Mouse (Mus musculus): Measurements from ENCODE around the gene Trib2. TPM values are rescaled to one million over a fixed set of nuclear protein-coding genes. Genes with fewer than 3 reads are reported as not detected.

Trib2 gene
- polyA plus RNA-seq, 1 experiment from 2014 or later: 2.3 TPM

- Histone ChIP-seq H3K4me2 (no peak overlapping the region), H3K9ac (no peak overlapping the region), H3K4me3 (replicated peaks) (no peak overlapping the region), H3K9me3 (replicated peaks) (no peaks in the 10 kb centered on the region), H3K27ac (replicated peaks) (no peak overlapping the region), H3K36me3 (replicated peaks) (no peaks in the 10 kb centered on the region), H3K4me1 (replicated peaks) (no peaks in the 10 kb centered on the region), H3K27me3 (no peaks in the 10 kb centered on the region)
- 73% methylated on average over 7 of the region's 7 CpGs for WGBS (ENCODE audit: insufficient replicate concordance)
- ATAC-seq (ENCODE audit: insufficient read depth): no peak
Observed at GRCm38 (mm10) chr12:15832674-15833052, 15.9 kb upstream of the Trib2 start.

DNA sequence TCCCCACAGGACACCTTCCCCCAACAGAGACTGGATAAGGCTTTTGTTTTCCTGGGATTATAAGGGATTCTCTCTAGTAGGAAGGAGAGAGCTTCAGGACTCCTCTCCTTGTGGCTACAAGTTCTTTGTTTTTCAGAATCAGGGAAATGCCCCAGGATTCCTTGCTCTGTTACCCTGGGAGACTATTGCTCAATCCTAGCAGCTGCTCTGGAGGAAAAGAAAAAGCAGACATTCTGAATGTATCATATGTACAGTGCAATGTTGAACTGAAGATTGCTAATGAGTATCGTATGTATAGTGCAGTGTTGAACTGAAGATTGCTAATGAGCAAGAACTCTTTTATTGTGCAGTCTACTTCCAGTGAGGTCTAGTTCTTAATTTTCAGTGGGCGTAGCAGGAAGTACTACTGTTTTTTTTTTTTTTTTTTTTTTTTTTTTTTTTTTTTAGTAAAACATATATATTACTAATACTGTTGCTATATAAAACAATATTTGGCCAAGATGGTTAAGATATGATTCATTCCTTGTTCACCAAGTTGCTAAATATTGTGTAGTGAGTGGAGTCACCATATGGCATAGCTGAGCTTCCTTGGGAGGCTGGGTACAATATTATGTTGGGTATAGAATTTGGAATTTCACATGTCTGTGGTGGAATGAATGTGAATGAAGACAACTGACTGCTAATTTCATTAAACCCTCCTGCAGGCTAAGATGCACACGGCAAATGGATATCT, 15.4 kb upstream of the Trib2 start:
- no peaks in the 10 kb centered on the region for H3K4me1 ChIP-seq (replicated peaks)
- 72% methylated on average over 3 of the region's 3 CpGs for WGBS (ENCODE audit: insufficient replicate concordance)
- H3K27ac ChIP-seq (replicated peaks): no peak overlapping the region
- H3K4me2 ChIP-seq: no peak overlapping the region
- no peak for ATAC-seq (ENCODE audit: insufficient read depth)
- no peak overlapping the region for H3K9ac ChIP-seq
- no peaks in the 10 kb centered on the region for H3K27me3 ChIP-seq
- no peak overlapping the region for H3K4me3 ChIP-seq (replicated peaks)
- H3K36me3 ChIP-seq (replicated peaks): no peaks in the 10 kb centered on the region
- H3K9me3 ChIP-seq (replicated peaks): no peaks in the 10 kb centered on the region

GRCm38 (mm10) chr12:15830750-15831149, 14.0 kb upstream of the Trib2 start:
- Histone ChIP-seq H3K4me3 (replicated peaks) (no peak overlapping the region), H3K4me1 (replicated peaks) (no peaks in the 10 kb centered on the region), H3K4me2 (no peak overlapping the region), H3K9me3 (replicated peaks) (no peaks in the 10 kb centered on the region), H3K9ac (no peak overlapping the region), H3K36me3 (replicated peaks) (no peaks in the 10 kb centered on the region), H3K27me3 (no peaks in the 10 kb centered on the region), H3K27ac (replicated peaks) (no peak overlapping the region)
- no peak for ATAC-seq (ENCODE audit: insufficient read depth)
- WGBS (ENCODE audit: insufficient replicate concordance): 63% methylated on average over 3 of the region's 3 CpGs

GRCm38 (mm10) chr12:15828815-15829398, 12.2 kb upstream of the Trib2 start:
- 24% methylated on average over 2 of the region's 2 CpGs for WGBS (ENCODE audit: insufficient replicate concordance)
- no peak overlapping the region for H3K4me2 ChIP-seq

DNA sequence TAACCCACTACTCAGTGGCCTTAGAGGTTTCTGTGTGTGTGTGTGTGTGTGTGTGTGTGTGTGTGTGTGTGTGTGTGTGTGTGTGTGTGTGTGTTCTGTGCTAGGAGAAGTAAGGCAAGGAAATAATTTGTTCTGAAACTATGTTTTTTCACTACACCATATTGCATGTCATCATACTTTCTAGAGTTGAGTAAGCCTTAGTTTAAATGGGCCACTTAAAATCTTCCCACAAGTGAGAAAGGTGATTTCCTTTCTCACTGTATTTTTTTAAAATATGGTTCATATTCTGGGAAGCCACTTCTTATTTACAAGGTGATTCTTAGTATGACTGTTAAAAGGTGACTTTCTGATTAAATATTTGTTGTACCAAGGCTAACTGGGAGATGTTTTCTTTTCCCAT, 4.3 kb upstream of the Trib2 start:
- no peaks in the 10 kb centered on the region for H3K9me3 ChIP-seq (replicated peaks)
- no peak overlapping the region for H3K4me2 ChIP-seq
- H3K4me1 ChIP-seq (replicated peaks): peaks cover 11% of the 10 kb centered on the region
- no peak for ATAC-seq (ENCODE audit: insufficient read depth)
- no peak overlapping the region for H3K27ac ChIP-seq (replicated peaks)
- H3K4me3 ChIP-seq (replicated peaks): no peak overlapping the region
- no peaks in the 10 kb centered on the region for H3K36me3 ChIP-seq (replicated peaks)
- H3K9ac ChIP-seq: no peak overlapping the region
- H3K27me3 ChIP-seq: peaks cover 21% of the 10 kb centered on the region

More at GRCm38 (mm10) chr12:15828815-15829398, 12.2 kb upstream of the Trib2 start:
- no peak overlapping the region for H3K9ac ChIP-seq
- H3K4me1 ChIP-seq (replicated peaks): no peaks in the 10 kb centered on the region
- H3K9me3 ChIP-seq (replicated peaks): no peaks in the 10 kb centered on the region
- H3K4me3 ChIP-seq (replicated peaks): no peak overlapping the region
- H3K27me3 ChIP-seq: no peaks in the 10 kb centered on the region
- ATAC-seq (ENCODE audit: insufficient read depth): no peak
- H3K27ac ChIP-seq (replicated peaks): no peak overlapping the region
- no peaks in the 10 kb centered on the region for H3K36me3 ChIP-seq (replicated peaks)

- H3K4me2 ChIP-seq: peak overlapping the region; percentile 85
- no peak for ATAC-seq (ENCODE audit: insufficient read depth)
- no peak overlapping the region for H3K27ac ChIP-seq (replicated peaks)
- H3K4me1 ChIP-seq (replicated peaks): peaks cover 20% of the 10 kb centered on the region
- H3K9ac ChIP-seq: no peak overlapping the region
- H3K27me3 ChIP-seq: peaks cover 52% of the 10 kb centered on the region
- H3K4me3 ChIP-seq (replicated peaks): peak overlapping the region; percentile 63
- H3K36me3 ChIP-seq (replicated peaks): no peaks in the 10 kb centered on the region
- 40% methylated on average over 4 of the region's 4 CpGs for WGBS (ENCODE audit: insufficient replicate concordance)
- no peaks in the 10 kb centered on the region for H3K9me3 ChIP-seq (replicated peaks)
Observed at GRCm38 (mm10) chr12:15817365-15817764, 643 bp upstream of the Trib2 start.

- Histone ChIP-seq H3K27ac (replicated peaks) (peak overlapping the region; percentile 45; the same call in 1 of the 2 replicates), H3K9me3 (replicated peaks) (no peaks in the 10 kb centered on the region), H3K4me1 (replicated peaks) (peaks cover 20% of the 10 kb centered on the region), H3K9ac (no peak overlapping the region), H3K27me3 (peaks cover 52% of the 10 kb centered on the region), H3K4me2 (peak overlapping the region; percentile 85), H3K36me3 (replicated peaks) (no peaks in the 10 kb centered on the region), H3K4me3 (replicated peaks) (peak overlapping the region; percentile 63)
- no peak for ATAC-seq (ENCODE audit: insufficient read depth)
- WGBS (ENCODE audit: insufficient replicate concordance): under 1% methylated on average over 23 of the region's 23 CpGs
Observed at GRCm38 (mm10) chr12:15816254-15816605, 492 bp downstream of the Trib2 start.

GRCm38 (mm10) chr12:15815576-15816253, 1.0 kb downstream of the Trib2 start:
- no peaks in the 10 kb centered on the region for H3K9me3 ChIP-seq (replicated peaks)
- H3K9ac ChIP-seq: peak overlapping the region; percentile 49
- peak overlapping the region; percentile 85 for H3K4me2 ChIP-seq
- H3K27ac ChIP-seq (replicated peaks): peak overlapping the region; percentile 45
- no peak for ATAC-seq (ENCODE audit: insufficient read depth)
- H3K4me1 ChIP-seq (replicated peaks): peaks cover 20% of the 10 kb centered on the region
- H3K36me3 ChIP-seq (replicated peaks): no peaks in the 10 kb centered on the region
- WGBS (ENCODE audit: insufficient replicate concordance): under 1% methylated on average over 49 of the region's 49 CpGs
- H3K27me3 ChIP-seq: peaks cover 52% of the 10 kb centered on the region
- H3K4me3 ChIP-seq (replicated peaks): peak overlapping the region; percentile 63

DNA sequence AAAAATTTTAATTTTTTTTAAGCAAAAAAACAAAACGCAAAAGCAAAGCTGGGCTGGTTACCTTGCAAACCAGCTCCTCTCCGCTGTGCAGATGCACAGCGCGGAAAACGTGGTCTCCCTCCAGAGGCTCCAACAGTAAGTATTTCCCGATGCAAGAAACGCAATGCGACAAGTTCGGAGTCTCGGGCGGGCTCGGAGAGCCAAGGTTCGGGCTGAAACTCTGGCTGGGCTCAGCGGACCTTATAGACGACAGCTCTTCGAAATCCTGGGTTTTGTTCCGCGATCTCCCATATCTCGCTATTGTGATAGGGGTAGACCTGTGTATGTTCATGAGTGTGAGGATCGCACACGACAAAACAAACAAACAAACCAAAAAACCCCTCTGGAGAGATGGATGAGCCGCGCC, 1.5 kb downstream of the Trib2 start:
- Histone ChIP-seq H3K27ac (replicated peaks) (no peak overlapping the region), H3K4me3 (replicated peaks) (peak overlapping the region; percentile 63), H3K4me2 (peak overlapping the region; percentile 85), H3K9me3 (replicated peaks) (no peaks in the 10 kb centered on the region), H3K27me3 (peaks cover 52% of the 10 kb centered on the region), H3K9ac (peak overlapping the region; percentile 49; the same call in 1 of the 2 replicates), H3K4me1 (replicated peaks) (peaks cover 20% of the 10 kb centered on the region), H3K36me3 (replicated peaks) (no peaks in the 10 kb centered on the region)
- WGBS (ENCODE audit: insufficient replicate concordance): under 1% methylated on average over 23 of the region's 23 CpGs
- no peak for ATAC-seq (ENCODE audit: insufficient read depth)

DNA sequence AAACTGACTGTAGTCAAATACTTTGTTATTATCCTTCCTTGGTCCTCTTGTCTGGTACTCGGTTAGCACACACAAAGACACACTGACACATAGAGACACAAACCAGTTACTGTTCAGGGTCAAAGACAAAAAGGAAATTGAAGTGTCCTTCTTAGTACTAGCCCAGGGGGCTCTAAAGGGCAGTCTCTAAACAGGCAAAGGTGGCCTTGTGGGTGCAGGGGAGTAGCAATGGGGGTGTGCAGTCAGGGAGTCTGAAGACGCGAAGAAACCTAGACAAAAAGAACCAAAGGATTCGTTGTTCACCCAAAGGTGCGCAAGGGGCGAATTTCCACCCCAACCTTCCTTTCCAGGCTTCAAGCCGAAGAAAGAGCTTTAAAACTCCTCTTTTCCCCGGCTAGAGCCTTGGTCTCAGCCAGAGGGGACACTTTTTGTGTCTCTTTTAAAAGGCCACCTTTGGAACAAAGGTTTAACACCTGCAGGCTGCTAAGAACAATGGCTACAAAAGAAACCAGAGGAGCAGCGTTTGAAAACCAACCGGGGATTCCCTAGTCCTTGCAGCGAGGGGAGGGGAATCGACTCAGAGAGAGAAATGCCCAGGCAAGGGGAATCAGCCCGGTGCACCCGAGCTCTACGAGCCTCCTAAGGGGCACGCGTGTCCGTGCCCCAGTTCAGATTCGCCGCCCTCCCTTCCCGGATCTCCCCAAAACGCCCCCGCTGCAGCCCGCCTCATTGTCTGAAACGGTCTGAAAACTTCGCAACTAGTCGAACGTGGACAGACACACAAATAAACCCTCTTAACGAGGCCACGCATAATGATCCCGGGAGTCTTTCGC, 2.3 kb downstream of the Trib2 start:
- Histone ChIP-seq H3K27me3 (peaks cover 52% of the 10 kb centered on the region), H3K9ac (no peak overlapping the region; the same call in 1 of the 2 replicates), H3K36me3 (replicated peaks) (no peaks in the 10 kb centered on the region), H3K4me1 (replicated peaks) (peaks cover 20% of the 10 kb centered on the region), H3K4me3 (replicated peaks) (peak overlapping the region; percentile 63), H3K9me3 (replicated peaks) (no peaks in the 10 kb centered on the region), H3K4me2 (peak overlapping the region; percentile 85), H3K27ac (replicated peaks) (0 out of 2 replicates have a peak overlapping the region, but pooled peaks have one; percentile 6)
- 1% methylated on average over 32 of the region's 32 CpGs for WGBS (ENCODE audit: insufficient replicate concordance)
- ATAC-seq (ENCODE audit: insufficient read depth): no peak

GRCm38 (mm10) chr12:15813819-15814165, 2.9 kb downstream of the Trib2 start:
- H3K9me3 ChIP-seq (replicated peaks): no peaks in the 10 kb centered on the region
- no peak overlapping the region for H3K9ac ChIP-seq
- H3K4me3 ChIP-seq (replicated peaks): peak overlapping the region; percentile 63
- WGBS (ENCODE audit: insufficient replicate concordance): 17% methylated on average over 5 of the region's 5 CpGs
- no peak for ATAC-seq (ENCODE audit: insufficient read depth)
- peak overlapping the region; percentile 85 for H3K4me2 ChIP-seq
- peaks cover 52% of the 10 kb centered on the region for H3K27me3 ChIP-seq
- peaks cover 20% of the 10 kb centered on the region for H3K4me1 ChIP-seq (replicated peaks)
- H3K27ac ChIP-seq (replicated peaks): no peak overlapping the region
- H3K36me3 ChIP-seq (replicated peaks): no peaks in the 10 kb centered on the region
